In the genomic region with DNA sequence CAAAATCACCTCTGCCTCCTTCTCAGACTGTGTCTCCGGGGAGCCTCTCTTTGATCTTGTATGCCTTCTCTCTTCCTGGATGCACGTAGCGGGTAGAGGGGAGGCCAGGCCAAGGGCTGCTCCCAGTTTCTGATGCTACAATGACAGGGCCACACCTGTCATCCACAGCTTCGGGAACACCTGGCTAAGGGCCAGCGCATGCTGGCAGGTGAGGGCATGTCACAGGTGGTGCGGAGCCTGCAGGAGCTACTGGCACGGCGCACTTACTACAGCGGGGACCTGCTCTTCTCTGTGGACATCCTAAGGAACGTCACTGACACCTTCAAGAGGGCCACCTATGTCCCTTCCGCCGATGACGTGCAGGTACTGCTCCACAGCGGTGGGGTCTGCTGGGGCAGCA, we compare ENCODE assay signal across 16 mouse cellular contexts. TPM values are rescaled to one million over a fixed set of nuclear protein-coding genes. Genes with fewer than 3 reads are reported as not detected.
A peak's percentile ranks its signal among the peaks of the same experiment; 100 is the strongest.
DNase-seq lines count a peak whose midpoint lies in the region; TF ChIP-seq lines count a peak whose summit lies in the region.
"Had no signal": no experiment of that assay in that cellular context is flagged by ENCODE, and none has a peak within 500 bp of the region (broad histone marks: within the 10 kb centered on the region; RNA-seq: fewer than 3 reads in every experiment).

No protein-coding gene starts in this region.

- H3K27ac ChIP-seq in gastrocnemius, adult 2 months: no peak overlapping the region
- H3K27ac ChIP-seq: embryonic facial prominence, embryonic 13.5 days; forebrain, embryonic 13.5 days; hindbrain, embryonic 10.5 days; hindbrain, embryonic 14.5 days; intestine, embryonic 15.5 days had no signal

- intact Hi-C loops in gastrocnemius, adult 2 months (cut with DNase I): no loop called here

- no peak for TF ChIP-seq CTCF in gastrocnemius, adult 2 months (IDR thresholded peaks at IDR 0.05)

- no peak overlapping the region for H3K4me3 ChIP-seq in gastrocnemius, adult 2 months
- H3K4me3 ChIP-seq: embryonic facial prominence, embryonic 13.5 days; forebrain, embryonic 13.5 days; heart, embryonic 12.5 days; hindbrain, embryonic 10.5 days; intestine, embryonic 15.5 days had no signal

- DNase-seq in cerebellum, adult 18-20 months: peak; percentile 43 to 49
- DNase-seq in cerebellum, postnatal 4 days (ENCODE audit: low spot score in 2 of 2): no peak
- DNase-seq in gastrocnemius, adult 2 months: peak; percentile 13
- DNase-seq in gastrocnemius, adult 8-10 months (ENCODE audit: low spot score in 2 of 2): no peak
- peak; percentile 66 for DNase-seq in cerebellum, adult 9-11 months
- peak; percentile 65 to 80 for DNase-seq in cerebellum, postnatal 25 days
- DNase-seq in spleen, postnatal 14 days (ENCODE audit: low spot score in 2 of 2): no peak
- DNase-seq: adrenal gland, postnatal 14 days; gastrocnemius, postnatal 10 days; kidney, adult 18-20 months had no signal

RNA-seq across cellular contexts. Expression of gene Adgrb2, which starts 24.4 kb away (rescaled TPM):
- total RNA-seq in gastrocnemius, adult 2 months (2021): under 1 TPM; 0.48 to 0.59 TPM
- 1 to 10 TPM in 2 of 4 experiments, under 1 TPM in 2; 0.29 to 2.3 (median 1.1) TPM for total RNA-seq in gastrocnemius, adult 8-10 months (2022)

RNA-seq across cellular contexts. Expression of gene Col16a1, which starts 38.6 kb away (rescaled TPM):
- total RNA-seq in gastrocnemius, adult 2 months (2021): 1 to 10 TPM; 3.5 to 7.9 TPM
- 1 to 10 TPM; 1.6 to 4.1 (median 2.3) TPM for total RNA-seq in gastrocnemius, adult 8-10 months (2022)

Comparison
In these comparisons a context has a peak if more than half of its experiments do, and no peak if none do; other contexts are left out.
1. DNase-seq: peak in cerebellum, adult 18-20 months (2 of 2), gastrocnemius, adult 2 months (single experiment), cerebellum, adult 9-11 months (single experiment) and cerebellum, postnatal 25 days (2 of 2); none in cerebellum, postnatal 4 days (0 of 2), gastrocnemius, adult 8-10 months (0 of 2) and spleen, postnatal 14 days (0 of 2).